ENCODE assay signal across 8 mouse cellular contexts in genomic region chr7:144846158-144846557, GRCm38 (mm10). TPM values are rescaled to one million over a fixed set of nuclear protein-coding genes. Genes with fewer than 3 reads are reported as not detected.
A peak's percentile ranks its signal among the peaks of the same experiment; 100 is the strongest.
DNase-seq lines count a peak whose midpoint lies in the region; ATAC-seq and TF ChIP-seq lines count a peak whose summit lies in the region.
"Had no signal": no experiment of that assay in that cellular context is flagged by ENCODE, and none has a peak within 500 bp of the region (broad histone marks: within the 10 kb centered on the region; RNA-seq: fewer than 3 reads in every experiment).

No protein-coding gene starts in this region.

- no peak overlapping the region for H3K9ac ChIP-seq in kidney, embryonic 16.5 days (replicated peaks; ENCODE audit: low read length)
- no peak overlapping the region for H3K9ac ChIP-seq in midbrain, postnatal 0 days (replicated peaks; ENCODE audit: low read length, poor library complexity, severe bottlenecking)

- no peaks in the 10 kb centered on the region for H3K4me1 ChIP-seq in kidney, embryonic 16.5 days (ENCODE audit: insufficient read depth, low read length)
- peaks cover 72% of the 10 kb centered on the region for H3K4me1 ChIP-seq in E14TG2a.4 (replicated peaks; ENCODE audit: low read depth, low read length)
- H3K4me1 ChIP-seq in midbrain, postnatal 0 days (ENCODE audit: insufficient read depth, low read length) = no peaks in the 10 kb centered on the region

- no peaks in the 10 kb centered on the region for H3K36me3 ChIP-seq in kidney, embryonic 16.5 days (ENCODE audit: insufficient read depth, low read length)
- H3K36me3 ChIP-seq in E14TG2a.4 (ENCODE audit: insufficient read depth, low read length) = peaks cover 11% of the 10 kb centered on the region; the same call in 1 of the 2 replicates
- H3K36me3 ChIP-seq in midbrain, postnatal 0 days (ENCODE audit: insufficient read depth, low read length) = no peaks in the 10 kb centered on the region

- H3K27ac ChIP-seq in kidney, embryonic 16.5 days (ENCODE audit: low read length) = no peak overlapping the region
- H3K27ac ChIP-seq in midbrain, postnatal 0 days (ENCODE audit: low read depth, low read length) = no peak overlapping the region

- 22% methylated on average over 4 of the region's 4 CpGs for WGBS in kidney, embryonic 16.5 days
- 28% methylated on average over 4 of the region's 4 CpGs for WGBS in midbrain, postnatal 0 days

- peak; percentile 88 for TF ChIP-seq CTCF in E14TG2a.4 (conservative IDR thresholded peaks at IDR 0.05; ENCODE audit: low read length)
- TF ChIP-seq CTCF in midbrain, postnatal 0 days (IDR thresholded peaks at IDR 0.05) = peak; percentile 66

- intact Hi-C loops in heart, postnatal 36 days (cut with DNase I) = loop anchor here (1.0 kb wide), 1 partner anchor 49 kb away; no protein-coding TSS in a partner anchor

- ATAC-seq in kidney, embryonic 16.5 days (ENCODE audit: low FRiP score, low TSS enrichment) = no peak
- ATAC-seq in midbrain, postnatal 0 days (ENCODE audit: low FRiP score) = no peak
- no peak for ATAC-seq in inflammation-experienced regulatory T-cells, adult 6 months

- H3K4me3 ChIP-seq in kidney, embryonic 16.5 days (ENCODE audit: low read length) = no peak overlapping the region
- no peak overlapping the region for H3K4me3 ChIP-seq in E14TG2a.4 (replicated peaks; ENCODE audit: low read length)
- H3K4me3 ChIP-seq in midbrain, postnatal 0 days (ENCODE audit: low read depth, low read length) = no peak overlapping the region

- peaks cover 9% of the 10 kb centered on the region for H3K27me3 ChIP-seq in kidney, embryonic 16.5 days (ENCODE audit: insufficient read depth, low read length)
- H3K27me3 ChIP-seq in E14TG2a.4 (ENCODE audit: insufficient read depth, low read length) = peaks cover 21% of the 10 kb centered on the region
- H3K27me3 ChIP-seq in midbrain, postnatal 0 days (ENCODE audit: insufficient read depth, low read length) = peaks cover 2% of the 10 kb centered on the region; the same call in 1 of the 2 replicates

- no peak overlapping the region for H3K4me2 ChIP-seq in kidney, embryonic 16.5 days (replicated peaks; ENCODE audit: low read depth, low read length)
- H3K4me2 ChIP-seq in midbrain, postnatal 0 days (ENCODE audit: low read depth, low read length, poor library complexity, severe bottlenecking) = no peak overlapping the region

- DNase-seq in kidney, adult 11 months = peak; percentile 9
- peak; percentile 5 for DNase-seq in adipocyte (ENCODE audit: low spot score)
- DNase-seq in heart, postnatal 36 days = peak; percentile 24 to 42
- no peak for DNase-seq in midbrain, postnatal 0 days (ENCODE audit: low spot score)

- H3K9me3 ChIP-seq in kidney, embryonic 16.5 days (ENCODE audit: low read length) = no peaks in the 10 kb centered on the region
- no peaks in the 10 kb centered on the region for H3K9me3 ChIP-seq in E14TG2a.4 (ENCODE audit: low read length)
- no peaks in the 10 kb centered on the region for H3K9me3 ChIP-seq in midbrain, postnatal 0 days (ENCODE audit: low read length)

RNA-seq across cellular contexts. Expression of gene Fgf4, which starts 1.0 kb away (rescaled TPM):
- polyA plus RNA-seq in kidney, embryonic 16.5 days (2015; fragmentation: Nextera tagmentation; extraction: Ambion mirVana) = 0.05 TPM in 1 of 2 replicates, not detected in the other
- not detected for total RNA-seq in heart, postnatal 36 days (2021)
- not detected in 2 replicates for total RNA-seq in midbrain, postnatal 0 days (2014; rRNA removed)
- not detected in 2 replicates for polyA plus RNA-seq in midbrain, postnatal 0 days (2015; fragmentation: Nextera tagmentation; extraction: Ambion mirVana)
- polyA plus RNA-seq in inflammation-experienced regulatory T-cells, adult 6 months (2017; shearing (Covaris generic)) = not detected
- polyA plus RNA-seq: lung, embryonic 16.5 days had no signal

RNA-seq across cellular contexts. Expression of gene Fgf3, which starts 8.3 kb away (rescaled TPM):
- polyA plus RNA-seq in kidney, embryonic 16.5 days (2015; fragmentation: Nextera tagmentation; extraction: Ambion mirVana) = 0.58 and 0.87 TPM in 2 replicates
- not detected for total RNA-seq in heart, postnatal 36 days (2021)
- 0.85 and 3.5 TPM in 2 replicates for total RNA-seq in midbrain, postnatal 0 days (2014; rRNA removed)
- polyA plus RNA-seq in midbrain, postnatal 0 days (2015; fragmentation: Nextera tagmentation; extraction: Ambion mirVana) = 0.33 and 1.2 TPM in 2 replicates
- polyA plus RNA-seq in inflammation-experienced regulatory T-cells, adult 6 months (2017; shearing (Covaris generic)) = not detected
- polyA plus RNA-seq: lung, embryonic 16.5 days had no signal

RNA-seq across cellular contexts. Expression of gene Fgf15, which starts 50.2 kb away (rescaled TPM):
- polyA plus RNA-seq in kidney, embryonic 16.5 days (2015; fragmentation: Nextera tagmentation; extraction: Ambion mirVana) = 2.9 and 3.1 TPM in 2 replicates
- not detected for total RNA-seq in heart, postnatal 36 days (2021)
- total RNA-seq in midbrain, postnatal 0 days (2014; rRNA removed) = 7.9 and 9.3 TPM in 2 replicates
- 3.8 and 5.1 TPM in 2 replicates for polyA plus RNA-seq in midbrain, postnatal 0 days (2015; fragmentation: Nextera tagmentation; extraction: Ambion mirVana)
- polyA plus RNA-seq in inflammation-experienced regulatory T-cells, adult 6 months (2017; shearing (Covaris generic)) = not detected
- polyA plus RNA-seq: lung, embryonic 16.5 days had no signal
